Mouse (Mus musculus): ENCODE measurements at regions not wholly inside any gene's neighbourhood (a gene's known extent, or its start where the extent isn't known, plus 50 kb on each side); places are given as distances from the start of the nearest gene placed in this dataset.

DNA sequence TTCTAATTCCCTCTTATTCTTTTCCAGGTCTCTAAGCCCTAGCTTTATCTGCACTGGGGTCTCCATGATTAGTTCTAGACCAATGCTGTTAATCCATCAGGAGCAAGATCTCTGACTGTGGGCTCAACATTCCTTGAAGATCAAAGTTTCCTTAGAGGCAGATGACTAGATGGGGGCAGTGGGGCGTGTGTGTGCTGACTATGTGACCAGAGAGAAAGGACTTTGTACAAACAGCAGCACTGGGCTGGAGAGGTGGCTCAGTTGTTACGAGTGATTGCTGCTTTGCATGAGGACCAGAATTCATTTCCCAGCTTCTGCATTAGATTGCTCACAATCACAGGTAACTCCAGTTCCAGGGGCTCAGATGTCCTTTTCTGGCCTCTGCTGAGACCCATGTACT lies 250.1 kb upstream of the Zfp930 start:
- CTCF ChIA-PET: no interaction called here
- POLR2A ChIA-PET: interaction anchor here in 1 of 4 experiments (0.6 to 0.8 kb wide), 2 partner anchors 83 to 91 kb away, joined by 3 read pairs; no protein-coding TSS in a partner anchor

DNA sequence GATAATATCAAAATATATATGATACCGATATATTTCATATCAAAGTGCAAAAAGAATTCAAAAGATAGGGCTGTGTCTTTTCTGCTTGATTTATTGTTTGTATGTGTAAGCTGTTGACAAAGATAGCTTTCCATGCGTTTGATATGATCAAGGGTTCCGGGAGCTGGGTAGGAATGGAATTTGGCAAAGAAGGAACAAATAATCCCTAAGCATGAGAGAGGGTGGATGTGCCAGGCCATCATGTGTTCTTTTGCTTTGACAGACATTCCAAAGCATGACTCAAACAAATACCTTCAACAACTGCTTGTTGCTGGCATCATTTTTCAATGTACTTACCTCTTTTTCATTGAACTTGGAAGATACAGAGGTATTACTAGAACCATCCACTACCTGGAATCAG lies 246.9 kb upstream of the Zfp930 start:
- POLR2A ChIA-PET: no interaction called here

DNA sequence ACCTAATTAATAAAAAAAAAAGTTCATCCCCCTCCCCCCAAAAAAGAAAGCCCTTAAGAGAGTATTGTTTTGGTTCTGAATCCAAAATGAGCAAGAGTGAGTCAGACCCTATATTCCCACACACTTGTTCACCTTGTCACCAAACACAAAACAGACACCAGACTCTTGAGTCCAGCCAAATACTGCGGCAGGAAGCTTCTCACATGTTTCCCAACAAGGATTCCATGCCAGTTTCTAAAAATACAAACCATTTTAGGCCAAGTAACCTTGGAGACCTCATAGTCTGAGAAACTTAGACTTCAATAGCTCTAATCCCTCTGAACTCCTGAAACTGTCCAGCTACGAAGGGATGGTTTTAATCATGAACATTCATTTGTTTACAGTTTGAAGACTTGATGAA lies 233.1 kb upstream of the Zfp930 start:
- ChIA-PET CTCF (no interaction called here), POLR2A (interaction anchor here in 1 of 4 experiments (0.7 kb wide), 1 partner anchor 701 kb away, joined by 4 read pairs; no protein-coding TSS in a partner anchor)

More for the DNA sequence above, 246.9 kb upstream of the Zfp930 start:
- CTCF ChIA-PET: no interaction called here

DNA sequence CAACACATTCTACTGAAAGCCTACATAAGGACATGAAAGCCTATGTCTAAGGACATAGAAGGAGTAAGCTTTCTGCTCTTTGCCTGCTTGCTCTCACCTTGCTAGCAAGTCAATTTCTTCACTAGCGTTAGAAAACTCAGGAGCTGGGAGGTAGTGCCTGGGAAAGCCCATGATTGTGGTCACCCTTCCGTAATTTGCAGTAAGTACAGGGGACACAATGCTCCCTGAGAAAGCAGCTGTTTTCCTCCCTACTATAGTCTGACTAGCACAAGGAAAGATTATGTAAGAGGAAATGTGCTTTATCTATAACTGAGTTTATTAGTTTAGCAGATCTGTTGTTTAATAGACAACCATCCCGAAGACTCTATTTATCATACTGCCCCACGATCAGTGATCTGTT lies 231.7 kb upstream of the Zfp930 start:
- CTCF ChIA-PET: no interaction called here
- POLR2A ChIA-PET: no interaction called here

DNA sequence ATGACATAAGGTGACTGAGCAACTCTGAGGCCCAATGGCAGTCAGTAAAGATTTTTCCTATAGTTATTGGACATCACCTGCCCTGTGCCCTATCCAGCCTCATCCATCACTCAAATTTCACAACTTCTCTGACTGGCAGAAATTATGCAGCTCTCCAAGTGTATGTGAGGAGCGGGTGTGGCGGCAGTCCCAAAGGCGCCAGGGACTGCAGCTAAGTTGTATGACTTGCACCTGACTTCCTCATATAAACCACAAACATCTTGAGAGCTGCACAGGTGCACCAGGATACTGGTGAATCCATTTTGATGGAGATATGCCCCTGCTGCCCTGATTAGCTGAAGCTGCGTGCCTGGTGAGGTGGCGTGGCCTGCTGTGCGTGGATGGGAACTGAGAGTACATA lies 225.7 kb upstream of the Zfp930 start:
- CTCF ChIA-PET: interaction anchor here in 2 of 4 experiments (0.6 kb wide), 2 partner anchors 166 to 495 kb away, joined by 3 to 4 read pairs; no protein-coding TSS in a partner anchor
- POLR2A ChIA-PET: interaction anchor here in 1 of 4 experiments (0.5 to 1.7 kb wide), 3 partner anchors 38 to 1717 kb away, joined by 3 to 5 read pairs (median 5); no protein-coding TSS in a partner anchor

DNA sequence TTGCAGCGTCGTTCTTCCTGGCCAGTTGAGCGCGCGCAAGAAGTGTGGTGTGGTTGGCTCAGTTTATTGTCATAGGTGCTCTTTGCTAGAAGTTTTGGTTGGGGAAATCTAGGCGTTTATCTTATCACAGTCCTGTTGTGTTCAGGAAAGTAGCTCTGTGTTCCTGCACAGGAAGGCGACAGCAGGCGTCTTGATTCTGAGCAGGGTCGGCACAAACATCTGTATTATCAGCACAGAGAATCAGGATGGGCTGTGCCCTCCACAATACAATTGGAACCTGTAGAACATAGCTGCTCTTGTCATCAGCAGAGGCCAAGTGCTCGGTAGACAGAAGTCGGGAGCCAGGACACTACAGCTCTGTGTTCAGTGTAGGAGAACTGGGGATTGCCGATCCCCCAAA lies 225.1 kb upstream of the Zfp930 start:
- ChIA-PET POLR2A (interaction anchor here in 2 of 4 experiments (1.1 to 1.8 kb wide), 3 partner anchors 13 to 44 kb away, joined by 3 to 5 read pairs (median 4); no protein-coding TSS in a partner anchor), CTCF (interaction anchor here in 2 of 4 experiments (0.6 kb wide), 2 partner anchors 166 to 494 kb away, joined by 3 to 4 read pairs; no protein-coding TSS in a partner anchor)

DNA sequence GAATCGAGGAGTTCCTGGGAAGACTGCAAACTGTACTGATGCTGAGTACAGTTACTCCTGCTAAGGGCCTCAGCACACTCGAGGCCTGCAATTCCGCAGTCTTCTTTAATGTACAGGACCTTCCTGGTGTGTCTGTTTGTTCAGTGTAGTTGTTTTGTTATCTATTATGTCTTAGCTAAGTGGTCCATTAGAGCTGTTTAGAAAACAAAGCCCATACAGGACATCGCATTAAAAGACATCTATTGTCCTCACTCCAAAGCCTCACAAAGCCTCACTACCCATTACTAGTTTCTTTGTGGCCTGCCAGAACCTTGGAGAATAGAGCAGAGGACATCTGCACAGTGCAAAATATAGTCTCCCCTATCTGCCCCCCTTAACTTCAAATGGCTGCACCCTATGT lies 224.4 kb upstream of the Zfp930 start:
- CTCF ChIA-PET: interaction anchor here in 1 of 4 experiments (0.6 kb wide), 1 partner anchor 39 kb away, joined by 3 read pairs; no protein-coding TSS in a partner anchor

DNA sequence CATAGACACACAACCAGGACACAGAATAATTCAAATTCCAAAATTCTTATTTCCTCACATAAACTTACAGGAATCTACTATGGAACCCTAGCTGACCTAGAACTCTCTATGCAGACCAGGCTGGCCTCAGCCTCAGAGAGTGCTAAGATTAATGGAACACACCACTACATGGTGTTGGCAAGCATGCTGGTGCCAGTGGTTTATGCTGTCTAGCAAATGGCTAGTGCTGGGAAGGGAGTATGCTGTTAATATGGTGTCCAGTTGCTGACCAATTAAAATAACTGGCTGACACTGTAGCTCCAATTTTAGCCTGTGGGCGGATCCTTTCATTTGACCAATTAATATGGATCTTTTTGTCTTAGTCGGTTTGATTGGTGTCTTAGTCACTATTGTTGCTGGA lies 222.4 kb upstream of the Zfp930 start:
- ChIA-PET CTCF (interaction anchor here in 2 of 4 experiments (0.5 to 0.9 kb wide), 2 partner anchors 36 to 37 kb away, joined by 3 read pairs; no protein-coding TSS in a partner anchor), POLR2A (no interaction called here)

More for the DNA sequence above, 224.4 kb upstream of the Zfp930 start:
- POLR2A ChIA-PET: interaction anchor here in 3 of 4 experiments (0.6 to 1.8 kb wide), 4 partner anchors 13 to 792 kb away, joined by 3 to 4 read pairs (median 4); no protein-coding TSS in a partner anchor

Data from embryonic stem cell, embryonic (primary cell).